Mouse (Mus musculus): ENCODE data around the gene Lypla2. TPM values are rescaled to one million over a fixed set of nuclear protein-coding genes. Genes with fewer than 3 reads are reported as not detected.
A peak's percentile ranks its signal among the peaks of the same experiment; 100 is the strongest.
"Not testable (repeated sequence)": the region's sequence is repeated elsewhere in the genome, so short reads cannot be mapped to it uniquely, and the experiment has no call there.

The Lypla2 gene
- polyA plus RNA-seq, 1 experiment from 2014 or later, result 119 TPM

DNA sequence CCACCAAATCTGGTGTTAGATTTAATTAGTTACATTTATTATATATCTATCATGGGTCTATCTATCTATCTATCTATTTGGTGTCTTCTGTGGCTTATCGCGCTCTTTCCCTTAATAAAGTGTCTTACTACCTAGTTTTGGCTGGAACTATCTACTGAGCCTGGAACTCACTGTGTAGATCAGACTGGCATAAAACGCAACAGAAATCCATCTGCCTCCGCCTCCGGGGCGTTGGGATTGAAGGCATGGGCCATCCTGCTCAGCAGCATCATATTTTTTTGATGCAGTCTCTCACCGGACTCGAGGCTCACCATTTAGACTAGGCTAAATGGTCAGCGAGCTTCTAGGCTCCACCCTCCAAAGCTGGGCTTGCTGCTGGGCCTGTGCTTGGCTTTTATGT is 15.3 kb upstream of the Lypla2 start:
- peaks cover 23% of the 10 kb centered on the region for H3K36me3 ChIP-seq
- peak overlapping the region; percentile 97 for H3K4me3 ChIP-seq (replicated peaks)
- no peaks in the 10 kb centered on the region for H3K27me3 ChIP-seq
- H3K9ac ChIP-seq, result no peak overlapping the region
- peak overlapping the region; percentile 90 for H3K27ac ChIP-seq (replicated peaks)
- no peaks in the 10 kb centered on the region for H3K9me3 ChIP-seq (replicated peaks)
- WGBS, result 64% methylated on average over 9 of the region's 9 CpGs
- peak overlapping the region; percentile 71 for H3K4me2 ChIP-seq (replicated peaks)
- no peak for ATAC-seq (ENCODE audit: insufficient number of reproducible peaks, low FRiP score, low TSS enrichment, low read depth)
- peaks cover 18% of the 10 kb centered on the region for H3K4me1 ChIP-seq

DNA sequence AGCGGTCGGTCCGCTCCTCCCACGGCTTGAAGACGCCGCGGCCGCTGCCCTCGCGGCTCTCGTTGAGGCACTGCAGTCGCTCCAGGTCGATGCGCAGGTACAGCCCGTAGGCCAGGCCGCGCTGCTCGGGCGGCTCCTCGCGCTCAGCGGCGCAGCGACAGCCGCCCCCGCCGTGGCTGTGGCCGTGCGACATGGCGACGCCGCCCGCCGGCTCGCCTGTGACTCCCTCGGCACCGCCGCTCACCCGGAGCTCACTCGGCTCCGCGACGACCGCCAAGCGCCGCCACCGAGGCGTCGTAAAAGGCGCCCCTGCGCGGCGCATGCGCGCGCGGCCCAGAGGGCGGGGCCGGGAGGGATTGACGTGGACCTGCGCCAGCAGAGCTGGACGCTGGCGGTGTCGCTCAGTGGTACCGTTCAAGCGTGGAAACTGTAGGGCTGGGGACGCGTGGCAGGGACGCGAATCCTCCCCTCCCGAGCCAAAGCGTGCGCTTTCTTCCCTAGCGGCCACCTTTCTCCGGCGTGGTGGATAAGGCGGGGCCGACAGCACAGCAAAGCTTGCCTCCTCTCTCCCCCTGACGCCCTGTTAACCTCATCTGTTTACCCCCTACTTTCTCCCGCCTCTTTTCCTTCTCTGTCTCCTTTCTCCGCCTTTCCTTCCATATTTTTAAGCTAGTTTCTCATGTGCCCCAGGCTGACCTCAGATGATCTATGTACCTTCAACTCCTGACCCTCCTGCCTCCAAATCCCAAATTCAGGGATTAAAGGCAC is 14.7 kb upstream of the Lypla2 start, which contains the start of gene Pithd1:
Gene Pithd1, minus strand, starts transcription at position 322 of the 768 bp plus-strand sequence.
- peaks cover 27% of the 10 kb centered on the region for H3K36me3 ChIP-seq
- no peaks in the 10 kb centered on the region for H3K9me3 ChIP-seq (replicated peaks)
- H3K27ac ChIP-seq (replicated peaks), result peak within 1 kb of the TSS; percentile 90
- peak within 1 kb of the TSS; percentile 91 for H3K9ac ChIP-seq
- no peaks in the 10 kb centered on the region for H3K27me3 ChIP-seq
- H3K4me2 ChIP-seq (replicated peaks), result peak within 1 kb of the TSS; percentile 71
- under 1% methylated on average over 80 of the region's 81 CpGs for WGBS
- ATAC-seq (ENCODE audit: insufficient number of reproducible peaks, low FRiP score, low TSS enrichment, low read depth), result peak; percentile 87
- H3K4me1 ChIP-seq, result peaks cover 18% of the 10 kb centered on the region
- H3K4me3 ChIP-seq (replicated peaks), result peak within 1 kb of the TSS; percentile 97

- Histone ChIP-seq H3K9ac (peak overlapping the region; percentile 91), H3K9me3 (replicated peaks) (no peaks in the 10 kb centered on the region), H3K27me3 (no peaks in the 10 kb centered on the region), H3K36me3 (peaks cover 27% of the 10 kb centered on the region), H3K4me1 (peaks cover 18% of the 10 kb centered on the region), H3K27ac (replicated peaks) (peak overlapping the region; percentile 90), H3K4me3 (replicated peaks) (peak overlapping the region; percentile 97), H3K4me2 (replicated peaks) (peak overlapping the region; percentile 71)
- 4% methylated on average over 23 of the region's 23 CpGs for WGBS
- ATAC-seq (ENCODE audit: insufficient number of reproducible peaks, low FRiP score, low TSS enrichment, low read depth), result no peak; the same call in 1 of the 2 replicates
Observed at GRCm38 (mm10) chr4:135986301-135986942, 14.0 kb upstream of the Lypla2 start.

GRCm38 (mm10) chr4:135985769-135986168 is 13.3 kb upstream of the Lypla2 start:
- Histone ChIP-seq H3K36me3 (peaks cover 27% of the 10 kb centered on the region), H3K27ac (replicated peaks) (no peak overlapping the region), H3K9ac (no peak overlapping the region), H3K4me3 (replicated peaks) (peak overlapping the region; percentile 97), H3K27me3 (no peaks in the 10 kb centered on the region), H3K4me1 (peaks cover 18% of the 10 kb centered on the region), H3K4me2 (replicated peaks) (peak overlapping the region; percentile 71), H3K9me3 (replicated peaks) (no peaks in the 10 kb centered on the region)
- 85% methylated on average over 7 of the region's 7 CpGs for WGBS
- no peak for ATAC-seq (ENCODE audit: insufficient number of reproducible peaks, low FRiP score, low TSS enrichment, low read depth)

DNA sequence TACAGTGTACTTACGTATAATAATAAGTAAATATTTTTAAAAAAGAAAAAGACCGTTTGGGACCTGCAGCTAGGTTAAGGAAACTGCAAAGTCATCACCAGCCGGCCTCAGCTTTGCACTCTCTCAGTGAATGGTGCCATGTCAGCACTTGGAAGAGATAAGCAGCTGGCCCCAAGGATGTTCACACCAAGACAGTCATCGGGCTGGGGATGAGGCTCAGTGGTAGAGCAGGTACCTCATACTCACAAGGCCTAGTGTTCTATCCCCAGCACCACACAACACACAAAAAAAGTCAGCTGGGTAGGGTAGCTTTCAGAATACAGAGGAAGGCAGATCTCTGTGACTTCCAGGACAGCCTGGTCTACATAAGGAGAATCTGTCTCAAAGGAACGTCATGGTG is 12.8 kb upstream of the Lypla2 start:
- no peak for ATAC-seq (ENCODE audit: insufficient number of reproducible peaks, low FRiP score, low TSS enrichment, low read depth)
- Histone ChIP-seq H3K9me3 (replicated peaks) (no peaks in the 10 kb centered on the region), H3K9ac (no peak overlapping the region), H3K36me3 (peaks cover 27% of the 10 kb centered on the region), H3K27me3 (no peaks in the 10 kb centered on the region), H3K4me2 (replicated peaks) (peak overlapping the region; percentile 71; the same call in 1 of the 2 replicates), H3K27ac (replicated peaks) (no peak overlapping the region), H3K4me3 (replicated peaks) (no peak overlapping the region), H3K4me1 (peaks cover 18% of the 10 kb centered on the region)
- WGBS, result 84% methylated on average over 5 of the region's 5 CpGs

DNA sequence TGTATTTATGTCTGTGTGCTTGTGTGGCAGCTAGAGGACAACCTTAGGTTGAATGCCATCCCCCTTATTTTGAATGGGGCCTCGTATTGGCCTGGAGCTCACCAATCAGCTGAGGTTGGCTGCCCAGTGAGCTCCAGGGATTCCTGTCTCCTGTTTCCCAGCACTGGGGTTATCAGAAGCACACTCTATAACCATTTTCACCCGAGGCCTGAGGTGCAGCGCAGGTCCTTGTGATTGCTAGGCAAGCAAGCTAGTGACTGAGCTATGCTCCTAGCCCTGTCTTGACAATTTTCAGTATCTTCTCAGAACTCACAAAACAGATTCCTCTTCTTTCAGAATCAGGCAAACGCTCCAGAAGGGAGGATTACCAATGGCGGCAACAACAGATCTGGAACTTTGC is 12.1 kb upstream of the Lypla2 start:
- Histone ChIP-seq H3K36me3 (peaks cover 27% of the 10 kb centered on the region), H3K27me3 (no peaks in the 10 kb centered on the region), H3K9ac (no peak overlapping the region), H3K4me2 (replicated peaks) (no peak overlapping the region), H3K27ac (replicated peaks) (no peak overlapping the region), H3K4me1 (peaks cover 18% of the 10 kb centered on the region), H3K9me3 (replicated peaks) (no peaks in the 10 kb centered on the region), H3K4me3 (replicated peaks) (no peak overlapping the region)
- 87% methylated on average over 5 of the region's 5 CpGs for WGBS
- no peak for ATAC-seq (ENCODE audit: insufficient number of reproducible peaks, low FRiP score, low TSS enrichment, low read depth)

GRCm38 (mm10) chr4:135981524-135982063 is 9.2 kb upstream of the Lypla2 start:
- no peak for ATAC-seq (ENCODE audit: insufficient number of reproducible peaks, low FRiP score, low TSS enrichment, low read depth)

DNA sequence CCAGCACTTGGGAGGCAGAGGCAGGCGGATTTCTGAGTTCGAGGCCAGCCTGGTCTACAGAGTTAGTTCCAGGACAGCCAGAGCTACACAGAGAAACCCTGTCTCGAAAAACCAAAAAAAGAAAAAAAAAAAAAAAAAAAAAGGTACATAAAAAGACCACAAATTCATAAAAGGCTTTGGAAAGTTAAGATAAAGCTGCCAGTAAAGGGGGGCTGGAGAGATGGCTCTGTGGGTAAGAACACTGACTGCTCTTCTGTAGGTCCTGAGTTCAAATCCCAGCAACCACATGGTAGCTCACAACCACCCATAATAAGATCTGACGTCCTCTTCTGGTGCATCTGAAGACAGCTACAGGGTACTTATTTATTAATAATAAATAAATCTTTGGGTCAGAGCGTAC is 7.8 kb upstream of the Lypla2 start:
- H3K4me1 ChIP-seq; H3K27ac ChIP-seq (replicated peaks); ATAC-seq (ENCODE audit: insufficient number of reproducible peaks, low FRiP score, low TSS enrichment, low read depth); H3K9me3 ChIP-seq (replicated peaks); H3K4me3 ChIP-seq (replicated peaks); H3K27me3 ChIP-seq; H3K9ac ChIP-seq; H3K4me2 ChIP-seq (replicated peaks): not testable (repeated sequence)
- peaks cover 57% of the 10 kb centered on the region for H3K36me3 ChIP-seq
- 93% methylated on average over 5 of the region's 5 CpGs for WGBS

More at GRCm38 (mm10) chr4:135981524-135982063, 9.2 kb upstream of the Lypla2 start:
- no peak overlapping the region for H3K9ac ChIP-seq
- H3K27me3 ChIP-seq, result no peaks in the 10 kb centered on the region
- H3K27ac ChIP-seq (replicated peaks), result 0 out of 2 replicates have a peak overlapping the region, but pooled peaks have one; percentile 5
- no peaks in the 10 kb centered on the region for H3K9me3 ChIP-seq (replicated peaks)
- H3K4me2 ChIP-seq (replicated peaks), result no peak overlapping the region
- H3K36me3 ChIP-seq, result peaks cover 44% of the 10 kb centered on the region
- H3K4me3 ChIP-seq (replicated peaks), result no peak overlapping the region
- 40% methylated on average over 7 of the region's 7 CpGs for WGBS
- H3K4me1 ChIP-seq, result peaks cover 14% of the 10 kb centered on the region

GRCm38 (mm10) chr4:135976146-135976545 is 3.7 kb upstream of the Lypla2 start:
- H3K9me3 ChIP-seq (replicated peaks), result no peaks in the 10 kb centered on the region
- H3K4me1 ChIP-seq, result peaks cover 10% of the 10 kb centered on the region
- H3K36me3 ChIP-seq, result peaks cover 38% of the 10 kb centered on the region
- no peaks in the 10 kb centered on the region for H3K27me3 ChIP-seq
- WGBS, result 93% methylated on average over 12 of the region's 12 CpGs
- no peak for ATAC-seq (ENCODE audit: insufficient number of reproducible peaks, low FRiP score, low TSS enrichment, low read depth)
- no peak overlapping the region for H3K9ac ChIP-seq
- H3K4me3 ChIP-seq (replicated peaks), result no peak overlapping the region
- no peak overlapping the region for H3K27ac ChIP-seq (replicated peaks)
- H3K4me2 ChIP-seq (replicated peaks), result no peak overlapping the region

- no peak for ATAC-seq (ENCODE audit: insufficient number of reproducible peaks, low FRiP score, low TSS enrichment, low read depth)
- no peak overlapping the region for H3K9ac ChIP-seq
- H3K4me2 ChIP-seq (replicated peaks), result peak overlapping the region; percentile 94
- peak overlapping the region; percentile 99 for H3K4me3 ChIP-seq (replicated peaks)
- no peaks in the 10 kb centered on the region for H3K9me3 ChIP-seq (replicated peaks)
- H3K27ac ChIP-seq (replicated peaks), result peak overlapping the region; percentile 78; the same call in 1 of the 2 replicates
- WGBS, result 75% methylated on average over 13 of the region's 13 CpGs
- H3K4me1 ChIP-seq, result peaks cover 22% of the 10 kb centered on the region
- no peaks in the 10 kb centered on the region for H3K27me3 ChIP-seq
- peaks cover 50% of the 10 kb centered on the region for H3K36me3 ChIP-seq
Observed at GRCm38 (mm10) chr4:135972911-135973811, 735 bp upstream of the Lypla2 start.

Data from embryonic facial prominence, embryonic 15.5 days (tissue).